Mouse (Mus musculus) kidney, adult 2 months (tissue): ENCODE results near the gene Frmpd4. TPM values are rescaled to one million over a fixed set of nuclear protein-coding genes. Genes with fewer than 3 reads are reported as not detected.
A peak's percentile ranks its signal among the peaks of the same experiment; 100 is the strongest.

Experiments used
- DNase-seq: peaks from one replicate; pipeline ENCODE4 v3.0.0; 2021
- H3K27ac ChIP-seq: fragments of 200-500 bp; 2 replicates; pipeline ENCODE4 v1.5.1; 2012; ENCODE audit warnings: low read depth, low read length, control low read depth, inconsistent platforms; ENCODE audit not compliant: insufficient read depth
- H3K27me3 ChIP-seq: fragments of 200-500 bp; replicated peaks from 2 replicates; pipeline ENCODE4 v1.6.1; 2012; ENCODE audit warnings: mild to moderate bottlenecking, moderate library complexity, low read length, inconsistent platforms; ENCODE audit not compliant: control insufficient read depth, insufficient read depth
- H3K36me3 ChIP-seq: fragments of 200-500 bp; 2 replicates; pipeline ENCODE4 v1.6.1; 2012; ENCODE audit warnings: mild to moderate bottlenecking, moderate library complexity, low read length, inconsistent platforms; ENCODE audit not compliant: control insufficient read depth, insufficient read depth
- H3K4me1 ChIP-seq: fragments of 200-500 bp; 2 replicates; pipeline ENCODE4 v1.6.1; 2011; ENCODE audit warnings: low read length; ENCODE audit not compliant: control insufficient read depth, insufficient read depth
- H3K4me3 ChIP-seq: fragments of 200-500 bp; 2 replicates; pipeline ENCODE4 v1.5.1; 2011; ENCODE audit warnings: mild to moderate bottlenecking, low read depth, low read length, control low read depth; ENCODE audit not compliant: insufficient read depth
- CTCF ChIP-seq: fragments of 200-500 bp; conservative IDR thresholded peaks from 2 replicates; pipeline ENCODE4 v1.5.1; 2011; ENCODE audit warnings: low read depth, mild to moderate bottlenecking, control low read depth, low read length, moderate library complexity, mixed read lengths; ENCODE audit not compliant: insufficient read depth, insufficient read length
- POLR2A ChIP-seq: fragments of 200-500 bp; IDR thresholded peaks from one replicate; pipeline ENCODE4 v1.6.1; 2011; ENCODE audit warnings: low read depth, low read length, control low read depth
- WGBS: fragments of 180-500 bp; shearing (Covaris S2); methylation state at CpG from one replicate; pipeline ENCODE4 v1.1.7; 2018; 5-methylcytosine and 5-hydroxymethylcytosine counted together
- polyA plus RNA-seq: library from polyadenylated mRNA; depleted of rRNA; stranded (reverse); fragments of >200 nt; gene quantifications from 2 replicates; pipeline ENCODE4 v1.2.3, GENCODE M21; 2012; rRNA removed

Gene Frmpd4
- polyA plus RNA-seq: 0.25 and 0.31 TPM in 2 replicates

GRCm38 (mm10) chrX:168577131-168577530 is at the start of gene Frmpd4:
TSS of gene Frmpd4 (minus strand) at chrX:168577231.
- no peaks in the 10 kb centered on the region for H3K27me3 ChIP-seq
- no peaks in the 10 kb centered on the region for H3K4me1 ChIP-seq
- H3K27ac ChIP-seq: no peak within 1 kb of the TSS
- no peak for DNase-seq
- WGBS: 56% methylated on average over 5 of the region's 5 CpGs
- no peaks in the 10 kb centered on the region for H3K36me3 ChIP-seq
- TF ChIP-seq CTCF (no peak), POLR2A (no peak)
- no peak within 1 kb of the TSS for H3K4me3 ChIP-seq

GRCm38 (mm10) chrX:168595193-168595592 is 18.2 kb upstream of the Frmpd4 start:
- WGBS: 47% methylated on average over 5 of the region's 5 CpGs
- no peak for TF ChIP-seq POLR2A
- TF ChIP-seq CTCF: no peak
- DNase-seq: no peak
- Histone ChIP-seq H3K27me3 (no peaks in the 10 kb centered on the region), H3K4me3 (no peak overlapping the region), H3K36me3 (no peaks in the 10 kb centered on the region), H3K27ac (no peak overlapping the region), H3K4me1 (no peaks in the 10 kb centered on the region)

GRCm38 (mm10) chrX:168584303-168584702 is 7.3 kb upstream of the Frmpd4 start:
- WGBS: 33% methylated on average over 1 of the region's 1 CpGs
- no peak for TF ChIP-seq POLR2A
- no peak for TF ChIP-seq CTCF
- no peak overlapping the region for H3K4me3 ChIP-seq
- no peaks in the 10 kb centered on the region for H3K36me3 ChIP-seq
- H3K27ac ChIP-seq: no peak overlapping the region
- no peaks in the 10 kb centered on the region for H3K4me1 ChIP-seq
- no peak for DNase-seq
- H3K27me3 ChIP-seq: no peaks in the 10 kb centered on the region

- Histone ChIP-seq H3K27ac (no peak overlapping the region), H3K4me3 (no peak overlapping the region), H3K36me3 (no peaks in the 10 kb centered on the region), H3K27me3 (no peaks in the 10 kb centered on the region), H3K4me1 (no peaks in the 10 kb centered on the region)
- 57% methylated on average over 4 of the region's 4 CpGs for WGBS
- TF ChIP-seq POLR2A (no peak), CTCF (no peak)
- DNase-seq: no peak
Measured at GRCm38 (mm10) chrX:168571808-168572207, 5.2 kb downstream of the Frmpd4 start.

- H3K36me3 ChIP-seq: no peaks in the 10 kb centered on the region
- no peak overlapping the region for H3K27ac ChIP-seq
- no peak overlapping the region for H3K4me3 ChIP-seq
- DNase-seq: no peak
- no peaks in the 10 kb centered on the region for H3K4me1 ChIP-seq
- H3K27me3 ChIP-seq: no peaks in the 10 kb centered on the region
- TF ChIP-seq POLR2A: no peak
- no peak for TF ChIP-seq CTCF
- 90% methylated on average over 5 of the region's 5 CpGs for WGBS
Measured at GRCm38 (mm10) chrX:168569231-168569630, 7.8 kb downstream of the Frmpd4 start.

GRCm38 (mm10) chrX:168505254-168505653 is 71.8 kb downstream of the Frmpd4 start:
- Histone ChIP-seq H3K4me3 (no peak overlapping the region), H3K4me1 (no peaks in the 10 kb centered on the region), H3K36me3 (no peaks in the 10 kb centered on the region), H3K27ac (no peak overlapping the region), H3K27me3 (no peaks in the 10 kb centered on the region)
- DNase-seq: no peak
- WGBS: 81% methylated on average over 1 of the region's 1 CpGs
- TF ChIP-seq POLR2A (no peak), CTCF (no peak)

- TF ChIP-seq CTCF (no peak), POLR2A (no peak)
- H3K27me3 ChIP-seq: no peaks in the 10 kb centered on the region
- no peaks in the 10 kb centered on the region for H3K4me1 ChIP-seq
- DNase-seq: no peak
- H3K27ac ChIP-seq: no peak overlapping the region
- H3K4me3 ChIP-seq: no peak overlapping the region
- WGBS: 78% methylated on average over 2 of the region's 2 CpGs
- H3K36me3 ChIP-seq: no peaks in the 10 kb centered on the region
Measured at GRCm38 (mm10) chrX:168455233-168455632, 121.8 kb downstream of the Frmpd4 start.

- Histone ChIP-seq H3K4me1 (no peaks in the 10 kb centered on the region), H3K27me3 (no peaks in the 10 kb centered on the region), H3K27ac (no peak overlapping the region), H3K36me3 (no peaks in the 10 kb centered on the region), H3K4me3 (no peak overlapping the region)
- peak; percentile 0 for DNase-seq
- WGBS: 64% methylated on average over 1 of the region's 1 CpGs
- TF ChIP-seq POLR2A: no peak
- TF ChIP-seq CTCF: no peak
Measured at GRCm38 (mm10) chrX:168431206-168431605, 145.8 kb downstream of the Frmpd4 start.
